Mouse (Mus musculus) heart, postnatal 0 days (tissue): ENCODE measurements around the gene 3110009E18Rik.

ENCODE experiments used
- CTCF ChIP-seq: IDR thresholded peaks from 2 replicates; pipeline ENCODE4 v1.5.1; 2016; ENCODE audit warnings: antibody characterized with exemption, control low read depth, low read depth
- EP300 ChIP-seq: IDR thresholded peaks from 2 replicates; pipeline ENCODE4 v1.6.1; 2016; ENCODE audit warnings: antibody characterized with exemption, low read depth

- TF ChIP-seq CTCF (no peak), EP300 (no peak)
These were observed 21.5 kb upstream of the 3110009E18Rik start for GRCm38 (mm10) chr1:120099483-120099882.
